Mouse (Mus musculus) adipocyte (in vitro differentiated cells): ENCODE data around the gene Slc41a1.

Experiments used
- DNase-seq: peaks from one replicate; pipeline ENCODE4 v3.0.0-alpha.2; 2016; ENCODE audit warnings: low spot score

The Slc41a1 gene

DNA sequence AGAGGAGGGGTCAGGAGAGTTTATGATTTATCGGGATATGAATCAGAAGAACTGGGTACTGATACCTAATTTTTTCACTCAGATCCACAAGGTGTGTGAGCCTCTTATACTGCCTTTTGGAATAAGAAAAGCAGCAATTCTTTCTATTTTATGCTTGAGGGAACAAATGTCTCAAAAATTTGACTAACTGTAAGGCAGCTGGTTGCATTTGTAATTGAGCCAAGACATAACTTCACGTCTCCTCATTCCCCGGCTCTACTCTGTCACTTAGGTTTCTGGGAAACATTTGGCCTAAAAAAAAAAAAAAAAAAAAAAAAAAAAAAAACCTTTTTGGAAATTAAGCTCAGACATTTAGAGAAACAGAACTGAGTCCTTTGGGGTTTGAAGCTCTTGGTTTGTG, 59.3 kb downstream of the Slc41a1 start:
- DNase-seq = no peak

DNA sequence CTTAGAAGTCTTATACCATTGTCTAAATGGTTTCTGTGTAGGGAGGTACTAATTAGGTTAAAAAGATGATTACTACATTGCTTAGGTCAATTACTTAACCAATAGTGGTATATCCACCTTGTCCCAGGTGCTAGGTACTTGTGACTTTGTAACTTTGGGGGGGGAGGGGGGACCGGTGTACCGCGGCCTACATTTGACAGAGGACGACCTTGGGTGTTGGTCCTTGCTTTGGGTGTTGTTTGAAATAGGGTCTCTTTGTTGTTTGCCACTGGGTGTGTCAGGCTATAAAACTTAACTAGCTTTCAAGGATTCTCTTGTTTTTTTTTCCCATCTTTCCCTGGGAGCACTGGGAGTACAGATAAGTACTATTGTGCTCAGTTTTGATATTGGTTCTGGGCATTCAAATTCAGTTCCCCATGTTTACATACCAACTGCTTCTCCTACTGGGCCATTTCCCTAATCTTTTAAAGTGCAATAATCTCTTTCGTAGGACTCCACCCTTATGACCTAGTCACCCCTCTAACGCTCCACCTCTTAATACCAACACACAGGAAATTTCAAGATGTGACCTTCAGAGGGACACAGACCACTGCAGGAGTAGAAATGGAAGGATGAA, 62.9 kb downstream of the Slc41a1 start:
- DNase-seq = no peak

DNA sequence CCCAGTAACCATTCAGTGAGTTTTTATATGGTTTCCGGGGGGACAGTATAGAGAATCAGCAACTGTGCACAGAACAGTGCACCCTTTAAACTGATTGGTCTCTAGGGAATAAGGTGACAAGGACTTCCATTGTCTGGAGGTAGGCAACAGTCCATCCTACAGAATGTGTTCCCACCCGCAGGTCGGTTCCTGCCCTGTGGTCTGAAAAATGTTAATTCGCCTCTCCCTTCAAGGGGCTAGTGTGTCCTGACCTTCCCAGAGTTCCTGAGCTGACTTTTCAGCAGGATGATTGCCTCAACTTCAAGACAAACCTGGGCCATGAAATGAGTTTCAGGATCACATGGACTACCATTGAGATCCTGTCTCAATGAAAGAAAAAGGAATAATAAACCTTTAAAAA, 64.1 kb downstream of the Slc41a1 start:
- no peak for DNase-seq
